Mouse (Mus musculus) kidney, postnatal 4 days (tissue): ENCODE data around the gene Tk1.
A peak's percentile ranks its signal among the peaks of the same experiment; 100 is the strongest.

Experiments used
- DNase-seq, 2 experiments: peaks; one replicate each; pipeline ENCODE4 v3.0.0; 2021; ENCODE audit warnings: mixed read lengths in 2 of 2

The Tk1 gene

GRCm38 (mm10) chr11:117825333-117826101 lies at the start of gene Tk1, which contains the start of gene Afmid:
Gene Tk1, minus strand, starts transcription at chr11:117826092.
Gene Afmid, plus strand, starts transcription at chr11:117825924.
- peak; percentile 85 to 91 for DNase-seq

GRCm38 (mm10) chr11:117875681-117876080 lies 49.8 kb upstream of the Tk1 start:
- DNase-seq = no peak

GRCm38 (mm10) chr11:117874419-117874818 lies 48.5 kb upstream of the Tk1 start:
- peak in 1 of 2 experiments; percentile 57 for DNase-seq

GRCm38 (mm10) chr11:117872861-117873608 lies 47.1 kb upstream of the Tk1 start, which contains the start of gene Tha1:
Gene Tha1, minus strand, starts transcription at chr11:117873481.
- DNase-seq = peak; percentile 84 to 90

GRCm38 (mm10) chr11:117871911-117872584 lies 46.2 kb upstream of the Tk1 start:
- no peak for DNase-seq

GRCm38 (mm10) chr11:117871376-117871775 lies 45.5 kb upstream of the Tk1 start:
- DNase-seq = no peak

- peak; percentile 77 to 84 for DNase-seq
These were observed 44.9 kb upstream of the Tk1 start for GRCm38 (mm10) chr11:117870688-117871365.

- DNase-seq = peak; percentile 46 to 58
These were observed 40.1 kb upstream of the Tk1 start for GRCm38 (mm10) chr11:117865988-117866387.

GRCm38 (mm10) chr11:117864805-117865204 lies 38.9 kb upstream of the Tk1 start:
- no peak for DNase-seq

GRCm38 (mm10) chr11:117863174-117863856 lies 37.4 kb upstream of the Tk1 start:
- peak in 1 of 2 experiments; percentile 61 for DNase-seq

- DNase-seq = peak; percentile 33 to 45
These were observed 34.7 kb upstream of the Tk1 start, which contains the start of gene Tmem235 for GRCm38 (mm10) chr11:117860601-117861000. Gene Tmem235, plus strand, starts transcription at chr11:117860752.

- DNase-seq = no peak
These were observed 32.5 kb upstream of the Tk1 start for GRCm38 (mm10) chr11:117858392-117858791.

GRCm38 (mm10) chr11:117857462-117857861 lies 31.6 kb upstream of the Tk1 start:
- DNase-seq = no peak

GRCm38 (mm10) chr11:117855975-117856374 lies 30.1 kb upstream of the Tk1 start:
- DNase-seq = no peak

GRCm38 (mm10) chr11:117855360-117855759 lies 29.5 kb upstream of the Tk1 start:
- no peak for DNase-seq

- DNase-seq = no peak
These were observed 28.3 kb upstream of the Tk1 start for GRCm38 (mm10) chr11:117854241-117854640.

- no peak for DNase-seq
These were observed 27.0 kb upstream of the Tk1 start for GRCm38 (mm10) chr11:117852875-117853274.

GRCm38 (mm10) chr11:117848985-117849671 lies 23.2 kb upstream of the Tk1 start, which contains the start of gene Birc5:
Gene Birc5, plus strand, starts transcription at chr11:117849251.
- DNase-seq = peak; percentile 98 to 99

- DNase-seq = no peak
These were observed 22.5 kb upstream of the Tk1 start for GRCm38 (mm10) chr11:117848271-117848984.

GRCm38 (mm10) chr11:117847593-117848215 lies 21.8 kb upstream of the Tk1 start:
- no peak for DNase-seq
